Mouse (Mus musculus) cerebellum, adult 9-11 months (tissue): ENCODE data around the gene Syncrip.
"Not testable (repeated sequence)": the region's sequence is repeated elsewhere in the genome, so short reads cannot be mapped to it uniquely, and the experiment has no call there.

Experiments
- DNase-seq: peaks from one replicate; pipeline ENCODE4 v3.0.0; 2022

Gene Syncrip

DNA sequence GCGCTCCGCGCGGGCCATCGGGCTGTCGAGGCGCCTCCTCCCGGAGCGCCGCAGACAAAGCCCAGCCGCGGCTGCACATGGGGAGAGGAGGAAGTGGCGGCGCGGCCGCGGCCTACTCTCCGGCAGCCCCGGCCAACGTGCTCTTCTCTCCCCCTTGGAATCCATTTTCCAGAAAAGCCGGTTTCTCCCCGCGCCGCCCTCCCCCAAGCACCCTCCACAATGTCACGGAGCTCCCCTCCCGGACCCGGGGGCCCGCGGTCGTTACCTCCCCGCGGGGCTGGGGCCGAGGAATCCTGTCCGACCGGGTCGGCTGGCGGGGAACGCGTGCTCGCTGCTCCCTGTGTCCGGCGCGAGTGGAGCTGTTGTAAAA is 598 bp downstream of the Syncrip start:
- no peak for DNase-seq

DNA sequence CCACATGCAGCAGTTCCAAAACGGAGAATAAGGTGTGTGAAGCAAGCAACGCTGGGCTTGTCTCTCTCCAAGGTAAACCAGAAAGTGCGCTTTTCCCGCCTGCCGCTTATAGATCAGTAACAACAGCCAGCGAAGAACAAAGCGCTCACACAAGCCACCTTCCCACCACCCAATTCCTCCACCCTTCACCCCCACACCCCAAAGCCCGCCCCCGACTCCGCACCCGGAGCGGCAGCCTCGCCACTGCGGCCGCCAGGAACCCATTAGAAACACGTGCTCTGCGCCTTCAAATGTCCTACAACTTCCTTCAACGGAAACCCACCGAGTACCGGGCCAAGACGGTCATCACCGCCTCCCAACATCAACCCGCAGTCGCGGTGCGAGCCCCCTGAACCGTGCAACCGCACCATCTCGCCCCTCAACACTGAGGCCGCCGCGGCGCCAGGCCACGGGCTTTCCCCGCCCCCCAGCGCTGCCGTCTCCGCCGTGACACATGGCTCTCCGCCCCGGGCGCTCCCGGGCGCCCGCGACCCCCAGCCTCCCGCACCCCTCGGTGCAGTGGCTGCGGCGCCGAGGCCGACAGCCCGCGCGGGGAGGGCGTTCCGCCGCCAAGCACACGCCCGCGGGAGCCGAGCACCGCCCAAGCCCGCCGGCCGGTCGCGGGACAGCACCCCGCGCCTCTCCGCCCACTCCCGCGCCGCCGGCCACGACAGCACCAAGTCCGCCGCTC is 1.1 kb downstream of the Syncrip start:
- DNase-seq, result peak; percentile 71

DNA sequence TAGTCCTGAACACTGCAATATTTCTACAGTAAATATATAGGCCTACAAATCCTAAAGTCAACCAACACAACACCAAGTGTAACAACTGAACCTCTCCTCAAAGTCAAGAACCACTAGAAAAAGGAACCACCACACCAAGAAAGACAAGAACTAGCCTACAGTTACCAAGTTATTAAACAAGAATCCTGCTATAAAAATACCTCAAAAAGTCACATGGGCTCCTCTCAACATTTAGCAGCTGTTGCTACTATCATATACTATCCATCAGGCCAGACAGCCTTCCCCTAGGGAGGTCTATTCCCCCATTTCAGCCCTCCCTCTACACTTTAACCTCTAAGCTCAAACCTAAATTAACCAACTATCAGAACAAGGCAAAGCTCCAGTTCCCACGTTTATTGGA is 2.3 kb downstream of the Syncrip start:
- no peak for DNase-seq

GRCm38 (mm10) chr9:88476138-88476537 is 6.2 kb downstream of the Syncrip start:
- no peak for DNase-seq

GRCm38 (mm10) chr9:88461017-88461416 is 21.4 kb downstream of the Syncrip start:
- DNase-seq, result not testable (repeated sequence)

GRCm38 (mm10) chr9:88439991-88440390 is 42.4 kb downstream of the Syncrip start:
- DNase-seq, result no peak

DNA sequence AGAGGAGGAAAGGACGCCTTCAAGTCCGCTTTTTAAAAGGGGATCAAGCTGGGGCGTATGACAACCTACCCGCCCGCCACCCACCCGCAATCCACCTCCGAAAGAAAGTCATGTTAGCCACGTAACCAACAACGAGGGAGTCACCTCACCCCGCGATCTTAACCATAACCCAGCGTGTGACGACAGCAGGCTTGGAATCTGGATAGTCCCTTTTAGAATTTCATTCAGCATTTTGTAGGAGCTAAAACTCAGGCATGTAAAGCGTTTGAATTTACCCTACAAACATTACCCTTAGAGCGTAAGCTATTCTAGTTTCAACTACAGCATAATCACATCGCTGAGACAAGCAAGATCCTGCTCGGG is 43.2 kb downstream of the Syncrip start:
- DNase-seq, result no peak

DNA sequence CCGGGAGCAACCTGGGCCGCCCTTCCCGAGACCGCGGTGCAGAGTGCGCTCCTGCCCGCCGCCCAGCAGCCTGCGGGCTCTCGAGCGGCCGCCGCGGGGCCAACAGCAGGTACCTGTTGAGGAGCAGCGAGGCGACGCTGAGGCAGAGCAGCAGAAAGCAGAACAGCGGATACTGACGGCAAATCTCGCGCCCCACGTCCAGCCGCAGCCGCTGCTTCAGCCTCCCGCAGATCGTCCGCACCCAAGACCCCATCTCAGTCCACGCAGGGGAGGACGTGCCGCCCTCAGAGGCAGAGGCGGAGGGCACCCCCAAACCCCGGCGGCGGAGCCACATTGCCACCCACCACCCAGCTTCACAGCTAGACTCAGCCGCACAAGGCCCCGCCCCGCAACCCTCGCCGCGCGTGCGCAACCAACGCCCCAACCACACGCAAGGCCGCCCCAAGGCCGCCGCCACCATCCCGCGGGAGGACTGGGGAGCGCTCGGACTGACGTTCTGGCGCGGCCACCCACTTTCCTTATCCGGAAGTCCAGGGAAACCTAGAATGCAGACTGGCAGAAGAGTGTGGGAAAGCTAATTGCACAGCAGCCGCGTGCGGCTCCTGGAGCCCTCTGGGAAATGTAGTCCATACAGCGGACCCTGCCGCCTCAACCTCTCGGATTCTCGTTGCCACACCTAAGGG is 43.7 kb downstream of the Syncrip start, which contains the start of gene Snx14:
Gene Snx14 (minus strand): TSS at position 404 of the 683 bp plus-strand sequence.
- DNase-seq, result peak; percentile 97

DNA sequence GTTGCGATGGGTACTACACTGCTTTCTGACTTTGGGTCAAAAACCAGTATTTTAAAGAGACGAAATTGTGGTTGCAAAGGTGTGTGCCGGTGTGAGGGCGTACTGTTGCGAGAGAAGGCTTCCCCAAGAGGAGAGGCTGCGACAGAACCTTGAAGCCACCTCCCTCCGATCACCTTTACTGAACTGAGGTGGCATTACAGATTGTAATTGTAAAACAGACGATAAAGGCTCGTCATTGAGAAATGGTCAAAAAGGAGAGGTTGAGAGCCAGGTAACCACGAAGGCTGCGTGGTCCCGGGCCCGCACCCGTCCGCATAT is 44.2 kb downstream of the Syncrip start:
- no peak for DNase-seq

GRCm38 (mm10) chr9:88437342-88438236 is 44.8 kb downstream of the Syncrip start:
- no peak for DNase-seq

GRCm38 (mm10) chr9:88424356-88424755 is 58.0 kb downstream of the Syncrip start:
- no peak for DNase-seq

DNA sequence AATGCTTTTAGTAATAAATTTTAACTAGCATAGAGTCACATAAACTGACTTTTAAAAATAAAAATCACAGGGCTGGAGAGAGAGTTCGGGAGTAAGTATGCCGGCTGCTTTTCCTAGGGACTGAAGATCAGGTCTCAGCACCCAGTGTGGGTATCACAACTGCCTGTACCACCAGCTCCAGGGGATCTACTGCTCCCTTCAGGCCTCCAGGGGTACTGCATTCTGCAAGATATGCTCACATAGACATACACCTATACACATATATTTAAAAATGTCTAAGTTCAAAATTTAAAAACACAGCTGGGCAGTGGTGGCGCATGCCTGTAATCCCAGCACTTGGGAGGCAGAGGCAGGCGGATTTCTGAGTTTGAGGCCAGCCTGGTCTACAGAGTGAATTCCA is 59.9 kb downstream of the Syncrip start:
- no peak for DNase-seq

DNA sequence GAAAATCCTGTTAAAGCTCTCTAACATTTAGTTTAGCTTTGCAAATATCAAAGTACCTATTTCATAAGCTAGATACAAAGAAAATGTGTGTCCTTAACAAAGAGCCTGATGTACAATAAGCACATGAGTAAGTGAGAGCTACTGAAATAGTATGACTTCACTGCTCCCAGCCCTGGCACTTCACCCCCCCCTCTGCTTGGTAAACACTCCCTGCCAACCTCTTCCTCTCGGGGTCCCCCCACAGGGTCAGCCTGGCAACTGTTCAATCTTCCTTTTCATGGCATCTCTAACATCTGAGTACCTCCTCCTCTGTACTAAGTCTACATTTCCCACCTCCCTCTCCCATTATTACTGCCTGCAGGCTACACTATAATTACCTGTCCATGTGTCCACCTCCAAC is 65.6 kb downstream of the Syncrip start:
- no peak for DNase-seq

DNA sequence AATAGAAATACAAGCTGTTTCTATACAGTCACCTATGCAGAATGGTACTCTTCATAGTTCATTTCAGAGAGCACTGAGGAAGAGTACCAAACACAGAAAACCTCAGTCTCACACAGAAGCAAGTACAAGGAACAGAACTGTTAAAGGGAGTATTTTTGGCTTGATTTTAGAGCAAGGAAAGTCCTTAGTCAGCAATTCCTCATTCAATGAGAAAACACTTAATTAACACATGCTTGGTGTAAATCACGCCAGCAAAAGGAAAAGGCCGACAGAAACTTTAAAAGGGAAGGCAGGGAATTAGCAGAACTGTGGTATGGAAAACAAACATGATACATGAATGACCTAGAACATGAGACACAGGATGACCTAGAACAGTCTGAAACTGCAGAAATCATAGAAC is 72.4 kb downstream of the Syncrip start:
- DNase-seq, result no peak

DNA sequence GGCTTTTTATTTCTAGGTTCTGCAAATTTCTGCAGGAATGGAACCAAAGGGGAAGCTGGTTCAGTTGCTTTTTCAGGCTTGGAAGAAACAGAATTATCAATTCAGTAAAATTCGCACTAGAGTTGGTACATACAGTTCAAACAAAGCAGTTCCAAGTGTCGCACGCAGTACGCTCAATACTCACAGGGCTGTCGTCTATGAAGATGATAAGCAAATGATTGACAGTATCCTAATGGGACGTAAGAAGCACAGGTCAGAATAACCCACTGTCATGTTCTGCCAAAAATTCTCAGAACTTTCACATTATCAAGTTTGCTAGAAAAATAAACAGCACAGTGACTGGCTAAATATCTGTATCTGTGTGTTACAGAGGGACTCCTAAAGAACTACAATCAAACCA is 77.9 kb downstream of the Syncrip start:
- no peak for DNase-seq

DNA sequence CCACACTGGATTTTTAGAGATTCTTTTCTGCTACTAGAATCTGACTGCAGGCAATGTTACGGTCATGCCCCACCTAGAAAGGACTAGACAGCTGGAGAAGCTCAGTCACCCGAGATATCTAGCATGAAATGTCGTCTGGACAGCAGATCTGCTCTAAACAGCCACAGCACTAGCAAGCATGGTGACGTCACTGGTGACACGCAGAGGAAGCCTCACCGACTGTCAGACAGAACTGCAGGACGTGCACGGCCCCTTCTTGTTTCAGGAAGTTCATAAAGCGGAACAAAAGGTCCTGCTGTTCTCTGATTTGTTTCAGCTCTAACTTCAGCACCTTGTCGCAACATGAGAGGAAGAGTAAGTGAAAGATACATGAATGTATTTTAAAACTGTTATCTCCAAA is 78.3 kb downstream of the Syncrip start:
- DNase-seq, result no peak

GRCm38 (mm10) chr9:88398461-88398860 is 83.9 kb downstream of the Syncrip start:
- no peak for DNase-seq
